Mouse (Mus musculus) cortical plate, adult 2 months (tissue): ENCODE results near the gene Prkce.

ENCODE experiments used
- CTCF ChIP-seq: fragments of 200-500 bp; IDR thresholded peaks from 2 replicates; pipeline ENCODE4 v1.5.1; 2011; ENCODE audit warnings: mild to moderate bottlenecking, control low read depth, low read length; ENCODE audit not compliant: insufficient read depth; ENCODE audit errors: extremely low read depth
- POLR2A ChIP-seq: fragments of 200-500 bp; IDR thresholded peaks from 2 replicates; pipeline ENCODE4 v1.6.1; 2011; ENCODE audit warnings: mild to moderate bottlenecking, low read length, control low read depth; ENCODE audit not compliant: insufficient read depth; ENCODE audit errors: extremely low read depth

DNA sequence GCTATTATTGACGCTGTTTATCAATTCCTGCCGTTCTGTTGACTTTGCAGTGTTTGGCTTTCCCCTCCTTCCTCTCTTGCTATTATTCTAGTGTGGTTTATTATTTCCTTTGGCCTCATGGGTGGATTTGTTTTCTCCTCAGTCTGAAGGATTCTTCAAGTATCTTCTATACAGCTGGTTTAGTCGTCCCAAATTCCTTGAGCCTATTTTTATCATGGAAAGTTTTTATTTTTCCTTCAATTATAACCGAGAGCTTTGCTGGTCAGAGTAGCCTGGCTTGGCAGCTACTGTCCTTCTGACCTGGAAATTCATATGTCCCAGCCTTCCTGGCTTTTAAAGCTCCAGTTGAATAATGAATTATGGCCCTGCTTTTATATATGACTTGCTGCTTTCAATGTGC is 361.8 kb downstream of the Prkce start:
- TF ChIP-seq CTCF (no peak), POLR2A (no peak)
